Mouse (Mus musculus) heart, embryonic 10.5 days (tissue): ENCODE measurements around the gene Uchl5. TPM values are rescaled to one million over a fixed set of nuclear protein-coding genes. Genes with fewer than 3 reads are reported as not detected.
A peak's percentile ranks its signal among the peaks of the same experiment; 100 is the strongest.

Source experiments
- DNase-seq: peaks from one replicate; pipeline ENCODE4 v3.0.0-alpha.2; 2017; ENCODE audit warnings: low spot score
- H3K27ac ChIP-seq: fragments of 300-500 bp; sonication (generic); 2 replicates; pipeline ENCODE4 v1.5.1; 2016; ENCODE audit warnings: mild to moderate bottlenecking
- H3K27me3 ChIP-seq: fragments of 300-500 bp; sonication (generic); 2 replicates; pipeline ENCODE4 v1.6.1; 2016; ENCODE audit warnings: mild to moderate bottlenecking; ENCODE audit not compliant: poor library complexity, insufficient read depth, severe bottlenecking
- H3K36me3 ChIP-seq: fragments of 300-500 bp; sonication (generic); 2 replicates; pipeline ENCODE4 v1.6.1; 2016; ENCODE audit warnings: mild to moderate bottlenecking, moderate library complexity
- H3K4me1 ChIP-seq: fragments of 300-500 bp; sonication (generic); 2 replicates; pipeline ENCODE4 v1.6.1; 2016; ENCODE audit warnings: mild to moderate bottlenecking
- H3K4me3 ChIP-seq: fragments of 300-500 bp; sonication (generic); 2 replicates; pipeline ENCODE4 v1.5.1; 2016; ENCODE audit warnings: mild to moderate bottlenecking, moderate library complexity
- H3K9me3 ChIP-seq: fragments of 300-500 bp; sonication (generic); 2 replicates; pipeline ENCODE4 v1.6.1; 2016; ENCODE audit warnings: mild to moderate bottlenecking, moderate library complexity
- WGBS: fragments of 180-500 bp; shearing (Covaris S2); methylation state at CpG from one replicate; pipeline ENCODE4 v1.1.7; 2016; 5-methylcytosine and 5-hydroxymethylcytosine counted together
- polyA plus RNA-seq: library from polyadenylated mRNA; unstranded; fragments of >200 nt; fragmentation: Nextera tagmentation; extraction: Ambion mirVana; gene quantifications from 2 replicates; pipeline ENCODE4 v1.2.1, GENCODE M21; 2016

Gene Uchl5
- 88.5 and 109 TPM in 2 replicates for polyA plus RNA-seq

- no peaks in the 10 kb centered on the region for H3K9me3 ChIP-seq
- peak within 1 kb of the TSS; percentile 90 for H3K4me3 ChIP-seq
- peak; percentile 98 for DNase-seq
- under 1% methylated on average over 72 of the region's 84 CpGs for WGBS
- H3K4me1 ChIP-seq, result peaks cover 7% of the 10 kb centered on the region; the same call in 1 of the 2 replicates
- H3K27ac ChIP-seq, result peak within 1 kb of the TSS; percentile 93
- no peaks in the 10 kb centered on the region for H3K27me3 ChIP-seq
- peaks cover 3% of the 10 kb centered on the region; the same call in 1 of the 2 replicates for H3K36me3 ChIP-seq
Measured at GRCm38 (mm10) chr1:143776446-143777411, at the start of gene Uchl5, which contains the start of gene Trove2. Gene Uchl5, plus strand, starts transcription at chr1:143777272. Gene Trove2, minus strand, starts transcription at chr1:143777068.

- no peak overlapping the region for H3K4me3 ChIP-seq
- no peaks in the 10 kb centered on the region for H3K9me3 ChIP-seq
- no peak overlapping the region for H3K27ac ChIP-seq
- whole genome bisulfite sequencing, result 61% methylated on average over 9 of the region's 9 CpGs
- no peaks in the 10 kb centered on the region for H3K27me3 ChIP-seq
- H3K36me3 ChIP-seq, result no peaks in the 10 kb centered on the region
- no peaks in the 10 kb centered on the region; the same call in 1 of the 2 replicates for H3K4me1 ChIP-seq
- no peak for DNase-seq
Measured at GRCm38 (mm10) chr1:143727701-143728445, 49.2 kb upstream of the Uchl5 start.

GRCm38 (mm10) chr1:143730899-143731298 lies 46.2 kb upstream of the Uchl5 start:
- Histone ChIP-seq H3K9me3 (no peaks in the 10 kb centered on the region), H3K4me1 (no peaks in the 10 kb centered on the region), H3K4me3 (no peak overlapping the region), H3K27me3 (no peaks in the 10 kb centered on the region), H3K36me3 (no peaks in the 10 kb centered on the region), H3K27ac (no peak overlapping the region)
- WGBS, result 64% methylated on average over 2 of the region's 2 CpGs
- peak; percentile 31 for DNase-seq

GRCm38 (mm10) chr1:143731691-143732090 lies 45.4 kb upstream of the Uchl5 start:
- Histone ChIP-seq H3K4me3 (no peak overlapping the region), H3K4me1 (no peaks in the 10 kb centered on the region), H3K36me3 (no peaks in the 10 kb centered on the region), H3K27me3 (no peaks in the 10 kb centered on the region), H3K9me3 (no peaks in the 10 kb centered on the region), H3K27ac (no peak overlapping the region)
- 64% methylated on average over 4 of the region's 4 CpGs for WGBS
- DNase-seq, result no peak

- no peaks in the 10 kb centered on the region for H3K9me3 ChIP-seq
- H3K27ac ChIP-seq, result no peak overlapping the region
- no peak for DNase-seq
- H3K4me1 ChIP-seq, result no peaks in the 10 kb centered on the region
- no peaks in the 10 kb centered on the region for H3K27me3 ChIP-seq
- no peaks in the 10 kb centered on the region for H3K36me3 ChIP-seq
- H3K4me3 ChIP-seq, result no peak overlapping the region
- 72% methylated on average over 5 of the region's 5 CpGs for WGBS
Measured at GRCm38 (mm10) chr1:143733914-143734410, 43.1 kb upstream of the Uchl5 start.

GRCm38 (mm10) chr1:143738811-143739210 lies 38.3 kb upstream of the Uchl5 start:
- Histone ChIP-seq H3K4me1 (no peaks in the 10 kb centered on the region), H3K36me3 (peaks cover 15% of the 10 kb centered on the region; the same call in 1 of the 2 replicates), H3K4me3 (peak overlapping the region; percentile 76), H3K27me3 (no peaks in the 10 kb centered on the region), H3K27ac (peak overlapping the region; percentile 93), H3K9me3 (no peaks in the 10 kb centered on the region)
- DNase-seq, result no peak
- 32% methylated on average over 11 of the region's 11 CpGs for WGBS

GRCm38 (mm10) chr1:143739361-143740350 lies 37.4 kb upstream of the Uchl5 start:
- peak overlapping the region; percentile 76 for H3K4me3 ChIP-seq
- no peaks in the 10 kb centered on the region for H3K4me1 ChIP-seq
- no peaks in the 10 kb centered on the region for H3K9me3 ChIP-seq
- peaks cover 18% of the 10 kb centered on the region; the same call in 1 of the 2 replicates for H3K36me3 ChIP-seq
- H3K27ac ChIP-seq, result peak overlapping the region; percentile 93
- DNase-seq, result peak; percentile 91
- under 1% methylated on average over 69 of the region's 71 CpGs for WGBS
- no peaks in the 10 kb centered on the region for H3K27me3 ChIP-seq

- H3K4me3 ChIP-seq, result no peak overlapping the region
- H3K27me3 ChIP-seq, result no peaks in the 10 kb centered on the region
- no peaks in the 10 kb centered on the region for H3K4me1 ChIP-seq
- H3K27ac ChIP-seq, result no peak overlapping the region
- no peaks in the 10 kb centered on the region for H3K9me3 ChIP-seq
- 90% methylated on average over 10 of the region's 10 CpGs for WGBS
- H3K36me3 ChIP-seq, result peaks cover 26% of the 10 kb centered on the region
- DNase-seq, result no peak
Measured at GRCm38 (mm10) chr1:143740581-143740980, 36.5 kb upstream of the Uchl5 start.

- no peak overlapping the region for H3K27ac ChIP-seq
- WGBS, result 85% methylated on average over 5 of the region's 5 CpGs
- H3K9me3 ChIP-seq, result no peaks in the 10 kb centered on the region
- H3K27me3 ChIP-seq, result no peaks in the 10 kb centered on the region
- peaks cover 30% of the 10 kb centered on the region for H3K36me3 ChIP-seq
- DNase-seq, result no peak
- H3K4me1 ChIP-seq, result no peaks in the 10 kb centered on the region
- no peak overlapping the region for H3K4me3 ChIP-seq
Measured at GRCm38 (mm10) chr1:143741331-143741730, 35.7 kb upstream of the Uchl5 start.

GRCm38 (mm10) chr1:143742186-143742585 lies 34.9 kb upstream of the Uchl5 start:
- WGBS, result 93% methylated on average over 6 of the region's 6 CpGs
- H3K4me3 ChIP-seq, result no peak overlapping the region
- H3K9me3 ChIP-seq, result no peaks in the 10 kb centered on the region
- DNase-seq, result no peak
- H3K27me3 ChIP-seq, result no peaks in the 10 kb centered on the region
- H3K4me1 ChIP-seq, result no peaks in the 10 kb centered on the region
- H3K36me3 ChIP-seq, result peaks cover 36% of the 10 kb centered on the region
- H3K27ac ChIP-seq, result no peak overlapping the region

- H3K4me3 ChIP-seq, result no peak overlapping the region
- peaks cover 49% of the 10 kb centered on the region for H3K36me3 ChIP-seq
- H3K27ac ChIP-seq, result no peak overlapping the region
- H3K9me3 ChIP-seq, result no peaks in the 10 kb centered on the region
- 85% methylated on average over 10 of the region's 10 CpGs for WGBS
- no peaks in the 10 kb centered on the region for H3K4me1 ChIP-seq
- no peaks in the 10 kb centered on the region for H3K27me3 ChIP-seq
- DNase-seq, result no peak
Measured at GRCm38 (mm10) chr1:143745871-143746270, 31.2 kb upstream of the Uchl5 start.

- no peak overlapping the region for H3K27ac ChIP-seq
- peaks cover 51% of the 10 kb centered on the region for H3K36me3 ChIP-seq
- H3K9me3 ChIP-seq, result no peaks in the 10 kb centered on the region
- H3K27me3 ChIP-seq, result no peaks in the 10 kb centered on the region
- 92% methylated on average over 8 of the region's 8 CpGs for WGBS
- no peak for DNase-seq
- no peaks in the 10 kb centered on the region for H3K4me1 ChIP-seq
- no peak overlapping the region for H3K4me3 ChIP-seq
Measured at GRCm38 (mm10) chr1:143762159-143762558, 14.9 kb upstream of the Uchl5 start.
